Mouse (Mus musculus): ENCODE measurements around the gene Pitpnm2.

- no peak for TF ChIP-seq POLR2A (IDR thresholded peaks at IDR 0.05; ENCODE audit: low read depth, low read length)
- TF ChIP-seq CTCF (IDR thresholded peaks at IDR 0.05; ENCODE audit: extremely low read depth, insufficient read length, insufficient replicate concordance, low read depth, low read length) = no peak
Measured at GRCm38 (mm10) chr5:124165622-124166570, 83.7 kb downstream of the Pitpnm2 start.
